Mouse (Mus musculus): ENCODE results near the gene Arid3a. TPM values are rescaled to one million over a fixed set of nuclear protein-coding genes. Genes with fewer than 3 reads are reported as not detected.

Arid3a gene
- total RNA-seq, 2 experiments from 2014 or later = 4.2 to 4.8 TPM

- ATAC-seq (replicated peaks; ENCODE audit: low FRiP score, poor library complexity, severe bottlenecking) = peak; percentile 68
Measured at GRCm38 (mm10) chr10:79924998-79925784, 1.7 kb upstream of the Arid3a start.

GRCm38 (mm10) chr10:79925785-79926490 is 905 bp upstream of the Arid3a start:
- ATAC-seq (replicated peaks; ENCODE audit: low FRiP score, poor library complexity, severe bottlenecking) = peak; percentile 26

GRCm38 (mm10) chr10:79927324-79928029 is 634 bp downstream of the Arid3a start:
- no peak for ATAC-seq (replicated peaks; ENCODE audit: low FRiP score, poor library complexity, severe bottlenecking)

- no peak for ATAC-seq (replicated peaks; ENCODE audit: low FRiP score, poor library complexity, severe bottlenecking)
Measured at GRCm38 (mm10) chr10:79928030-79928694, 1.3 kb downstream of the Arid3a start.

- no peak for ATAC-seq (replicated peaks; ENCODE audit: low FRiP score, poor library complexity, severe bottlenecking)
Measured at GRCm38 (mm10) chr10:79928907-79929701, 2.3 kb downstream of the Arid3a start.

- ATAC-seq (replicated peaks; ENCODE audit: low FRiP score, poor library complexity, severe bottlenecking) = no peak
Measured at GRCm38 (mm10) chr10:79929967-79930825, 3.4 kb downstream of the Arid3a start.

- ATAC-seq (replicated peaks; ENCODE audit: low FRiP score, poor library complexity, severe bottlenecking) = no peak
Measured at GRCm38 (mm10) chr10:79930826-79931186, 4.0 kb downstream of the Arid3a start.

GRCm38 (mm10) chr10:79931797-79932196 is 5.0 kb downstream of the Arid3a start:
- no peak for ATAC-seq (replicated peaks; ENCODE audit: low FRiP score, poor library complexity, severe bottlenecking)

- ATAC-seq (replicated peaks; ENCODE audit: low FRiP score, poor library complexity, severe bottlenecking) = no peak
Measured at GRCm38 (mm10) chr10:79932736-79933135, 5.9 kb downstream of the Arid3a start.

GRCm38 (mm10) chr10:79933145-79933679 is 6.4 kb downstream of the Arid3a start:
- ATAC-seq (replicated peaks; ENCODE audit: low FRiP score, poor library complexity, severe bottlenecking) = no peak

- ATAC-seq (replicated peaks; ENCODE audit: low FRiP score, poor library complexity, severe bottlenecking) = no peak
Measured at GRCm38 (mm10) chr10:79933861-79934260, 7.0 kb downstream of the Arid3a start.

GRCm38 (mm10) chr10:79934272-79934721 is 7.5 kb downstream of the Arid3a start:
- ATAC-seq (replicated peaks; ENCODE audit: low FRiP score, poor library complexity, severe bottlenecking) = no peak

GRCm38 (mm10) chr10:79934794-79935569 is 8.1 kb downstream of the Arid3a start:
- ATAC-seq (replicated peaks; ENCODE audit: low FRiP score, poor library complexity, severe bottlenecking) = no peak

GRCm38 (mm10) chr10:79936284-79936910 is 9.6 kb downstream of the Arid3a start:
- peak; percentile 20 for ATAC-seq (replicated peaks; ENCODE audit: low FRiP score, poor library complexity, severe bottlenecking)

- ATAC-seq (replicated peaks; ENCODE audit: low FRiP score, poor library complexity, severe bottlenecking) = peak; percentile 86
Measured at GRCm38 (mm10) chr10:79936911-79937441, 10.1 kb downstream of the Arid3a start.

- 0 out of 2 replicates have a peak, but pooled peaks have one; percentile 22 for ATAC-seq (replicated peaks; ENCODE audit: low FRiP score, poor library complexity, severe bottlenecking)
Measured at GRCm38 (mm10) chr10:79937775-79938526, 11.1 kb downstream of the Arid3a start.

Measured in erythroid progenitor cell, adult 5-6 weeks (primary cell).